Mouse (Mus musculus) embryonic facial prominence, embryonic 12.5 days (tissue): ENCODE measurements around the gene Rnf4. TPM values are rescaled to one million over a fixed set of nuclear protein-coding genes. Genes with fewer than 3 reads are reported as not detected.

ENCODE experiments used
- ATAC-seq: fragments of 200-750 bp; cut with Nextera tagmentation; 2 replicates; pipeline ENCODE4 v1.8.0; 2017; ENCODE audit not compliant: insufficient number of reproducible peaks, insufficient read depth, low FRiP score, low TSS enrichment
- H3K27ac ChIP-seq: fragments of 300-500 bp; sonication (generic); 2 replicates; pipeline ENCODE4 v1.5.1; 2016; ENCODE audit warnings: mild to moderate bottlenecking
- H3K27me3 ChIP-seq: fragments of 300-500 bp; sonication (generic); 2 replicates; pipeline ENCODE4 v1.6.1; 2016; ENCODE audit warnings: mild to moderate bottlenecking, moderate library complexity
- H3K36me3 ChIP-seq: fragments of 300-500 bp; sonication (generic); 2 replicates; pipeline ENCODE4 v1.6.1; 2016; ENCODE audit warnings: mild to moderate bottlenecking
- H3K4me1 ChIP-seq: fragments of 300-500 bp; sonication (generic); 2 replicates; pipeline ENCODE4 v1.6.1; 2016
- H3K4me2 ChIP-seq: fragments of 300-500 bp; sonication (generic); replicated peaks from 2 replicates; pipeline ENCODE4 v1.6.1; 2016; ENCODE audit warnings: mild to moderate bottlenecking, moderate library complexity
- H3K4me3 ChIP-seq: fragments of 300-500 bp; sonication (generic); 2 replicates; pipeline ENCODE4 v1.5.1; 2016; ENCODE audit warnings: mild to moderate bottlenecking
- H3K9ac ChIP-seq: fragments of 300-500 bp; sonication (generic); 2 replicates; pipeline ENCODE4 v1.6.1; 2016; ENCODE audit warnings: mild to moderate bottlenecking, moderate library complexity
- H3K9me3 ChIP-seq: fragments of 300-500 bp; sonication (generic); 2 replicates; pipeline ENCODE4 v1.6.1; 2016; ENCODE audit warnings: mild to moderate bottlenecking, moderate library complexity
- WGBS: fragments of 180-500 bp; shearing (Covaris S2); methylation state at CpG from one replicate; pipeline ENCODE4 v1.1.7; 2016; 5-methylcytosine and 5-hydroxymethylcytosine counted together
- polyA plus RNA-seq: library from polyadenylated mRNA; unstranded; fragments of >200 nt; fragmentation: Nextera tagmentation; extraction: Ambion mirVana; gene quantifications from 2 replicates; pipeline ENCODE4 v1.2.1, GENCODE M21; 2016

The Rnf4 gene
- 170 and 179 TPM in 2 replicates for polyA plus RNA-seq

DNA sequence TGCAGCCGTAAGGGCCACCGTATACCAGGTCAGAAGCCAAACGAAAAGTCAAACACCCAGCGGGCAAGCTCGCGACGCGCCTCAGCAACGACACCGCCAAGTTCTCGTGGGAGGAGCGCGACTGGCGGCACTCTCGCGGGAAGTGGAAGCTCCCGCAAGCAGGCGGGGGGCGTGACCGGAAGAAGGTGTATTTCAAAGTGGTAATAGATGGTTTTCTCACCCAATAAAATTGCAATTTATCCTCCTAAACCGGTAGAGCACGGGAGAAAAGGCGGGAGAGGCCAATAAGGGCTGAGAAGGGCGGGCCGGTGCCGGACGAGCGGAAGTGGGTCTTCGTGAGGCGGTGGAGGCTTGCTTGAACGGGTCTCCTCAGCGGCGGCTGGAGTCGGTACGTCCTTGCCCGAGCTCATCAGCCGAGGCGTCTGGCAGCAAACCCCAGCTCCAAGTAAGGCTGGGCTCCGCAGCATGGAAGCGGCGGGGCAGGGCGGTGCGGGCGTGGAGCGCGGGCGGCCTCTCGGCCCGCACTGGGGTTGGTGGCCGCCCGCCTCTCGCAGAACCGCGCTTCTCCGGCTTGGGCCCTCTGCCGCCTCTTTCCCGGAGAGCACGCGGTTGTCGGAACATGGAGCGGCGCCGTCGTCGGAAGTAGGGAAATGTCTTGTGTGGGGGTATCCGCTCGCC lies at the start of gene Rnf4:
Gene Rnf4, plus strand, starts transcription at position 193 of the 678 bp plus-strand sequence.
- H3K27ac ChIP-seq = peak within 1 kb of the TSS; percentile 96
- H3K27me3 ChIP-seq = no peaks in the 10 kb centered on the region
- no peaks in the 10 kb centered on the region for H3K9me3 ChIP-seq
- peaks cover 13% of the 10 kb centered on the region for H3K4me1 ChIP-seq
- H3K4me3 ChIP-seq = peak within 1 kb of the TSS; percentile 99
- no peaks in the 10 kb centered on the region for H3K36me3 ChIP-seq
- peak within 1 kb of the TSS; percentile 99 for H3K9ac ChIP-seq
- ATAC-seq = peak; percentile 96
- under 1% methylated on average over 66 of the region's 67 CpGs for WGBS
- peak within 1 kb of the TSS; percentile 80 for H3K4me2 ChIP-seq

- Histone ChIP-seq H3K27me3 (peaks cover 69% of the 10 kb centered on the region), H3K27ac (no peak overlapping the region), H3K4me2 (peak overlapping the region; percentile 97; the same call in 1 of the 2 replicates), H3K4me1 (peaks cover 19% of the 10 kb centered on the region), H3K9me3 (no peaks in the 10 kb centered on the region), H3K4me3 (peak overlapping the region; percentile 70; the same call in 1 of the 2 replicates), H3K36me3 (no peaks in the 10 kb centered on the region), H3K9ac (no peak overlapping the region)
- WGBS = 4% methylated on average over 11 of the region's 11 CpGs
- ATAC-seq = no peak
Measured at GRCm38 (mm10) chr5:34286516-34286915, 49.6 kb upstream of the Rnf4 start.

DNA sequence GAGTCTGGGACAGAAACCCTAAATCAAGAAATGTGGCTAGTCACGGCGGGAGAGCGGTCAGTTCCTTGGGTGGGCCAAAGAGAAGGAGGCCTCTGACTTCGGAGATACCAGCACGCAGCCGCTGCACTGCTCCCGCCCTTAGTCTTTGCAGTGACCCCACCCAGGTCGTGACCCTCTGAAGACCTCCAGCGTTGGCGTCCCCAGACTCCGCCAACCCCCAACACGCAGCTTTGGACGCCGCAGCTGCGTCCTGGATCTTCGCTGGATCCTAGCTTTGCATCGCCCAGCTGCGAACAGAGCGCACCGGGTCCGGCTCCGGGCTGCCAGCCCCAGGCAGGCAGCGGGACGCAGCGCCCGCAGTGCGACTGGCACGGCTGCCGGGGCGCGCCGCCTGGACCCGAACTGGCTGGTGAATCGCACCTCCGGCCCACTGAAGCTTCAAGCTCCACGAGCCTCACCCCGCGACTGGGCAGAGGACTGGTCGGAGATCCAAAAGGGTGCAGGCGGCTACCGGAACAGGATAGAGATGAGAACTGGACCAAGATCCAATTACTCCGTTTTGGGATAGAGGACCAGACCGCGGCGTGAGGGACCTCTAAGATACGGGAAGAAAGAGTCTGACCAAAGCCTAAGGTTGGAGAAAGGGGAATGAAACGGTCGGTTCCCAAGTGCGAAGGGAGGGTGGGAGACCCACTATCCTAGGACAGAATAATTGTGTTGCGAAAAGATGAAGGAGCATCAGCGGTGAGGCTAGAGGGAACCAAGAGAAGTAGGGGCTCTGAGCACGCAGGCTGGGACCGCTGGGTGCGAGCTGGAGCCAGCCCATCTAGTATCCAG lies 48.9 kb upstream of the Rnf4 start:
- Histone ChIP-seq H3K4me3 (peak overlapping the region; percentile 70), H3K27ac (no peak overlapping the region), H3K36me3 (no peaks in the 10 kb centered on the region), H3K4me2 (peak overlapping the region; percentile 97), H3K27me3 (peaks cover 69% of the 10 kb centered on the region), H3K4me1 (peaks cover 19% of the 10 kb centered on the region), H3K9me3 (no peaks in the 10 kb centered on the region), H3K9ac (peak overlapping the region; percentile 60; the same call in 1 of the 2 replicates)
- ATAC-seq = no peak
- 1% methylated on average over 54 of the region's 54 CpGs for WGBS

DNA sequence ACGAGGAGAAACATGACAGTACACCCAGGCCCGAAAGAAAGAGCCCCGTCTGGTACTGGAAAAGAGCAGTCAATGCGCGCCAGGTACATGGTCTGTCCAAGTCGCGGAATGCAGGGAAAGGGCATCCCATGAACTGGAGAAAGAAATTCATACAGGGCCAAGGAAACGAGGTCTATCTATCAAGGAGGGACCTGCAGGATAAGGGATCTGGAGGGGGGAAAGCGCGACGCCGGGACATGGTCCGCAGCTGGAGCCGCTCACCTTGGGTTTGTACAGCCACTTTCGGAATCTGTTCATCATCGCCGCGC lies 48.3 kb upstream of the Rnf4 start:
- no peak overlapping the region for H3K27ac ChIP-seq
- H3K9ac ChIP-seq = peak overlapping the region; percentile 60
- peak overlapping the region; percentile 97 for H3K4me2 ChIP-seq
- H3K4me3 ChIP-seq = peak overlapping the region; percentile 70
- H3K9me3 ChIP-seq = no peaks in the 10 kb centered on the region
- no peaks in the 10 kb centered on the region for H3K36me3 ChIP-seq
- peaks cover 69% of the 10 kb centered on the region for H3K27me3 ChIP-seq
- no peak; the same call in 1 of the 2 replicates for ATAC-seq
- 1% methylated on average over 18 of the region's 18 CpGs for WGBS
- H3K4me1 ChIP-seq = peaks cover 19% of the 10 kb centered on the region

- under 1% methylated on average over 79 of the region's 83 CpGs for WGBS
- Histone ChIP-seq H3K27ac (no peak within 1 kb of the TSS), H3K27me3 (peaks cover 67% of the 10 kb centered on the region)
Measured at GRCm38 (mm10) chr5:34288154-34288716, 47.9 kb upstream of the Rnf4 start, which contains the start of the genes Zfyve28 and Cfap99. TSS of gene Zfyve28 (minus strand) at chr5:34288449. TSS of gene Cfap99 (plus strand) at chr5:34288600.

GRCm38 (mm10) chr5:34289286-34289685 lies 46.8 kb upstream of the Rnf4 start:
- Histone ChIP-seq H3K4me3 (no peak overlapping the region), H3K4me2 (no peak overlapping the region), H3K36me3 (no peaks in the 10 kb centered on the region), H3K27ac (no peak overlapping the region), H3K4me1 (peaks cover 19% of the 10 kb centered on the region), H3K27me3 (peaks cover 65% of the 10 kb centered on the region), H3K9me3 (no peaks in the 10 kb centered on the region), H3K9ac (no peak overlapping the region)
- WGBS = 54% methylated on average over 2 of the region's 2 CpGs
- ATAC-seq = no peak

More at GRCm38 (mm10) chr5:34288154-34288716, 47.9 kb upstream of the Rnf4 start, which contains the start of the genes Zfyve28 and Cfap99:
- peak within 1 kb of the TSS; percentile 60 for H3K9ac ChIP-seq
- H3K4me3 ChIP-seq = peak within 1 kb of the TSS; percentile 70
- peaks cover 19% of the 10 kb centered on the region for H3K4me1 ChIP-seq
- peak; percentile 96 for ATAC-seq
- H3K9me3 ChIP-seq = no peaks in the 10 kb centered on the region
- no peaks in the 10 kb centered on the region for H3K36me3 ChIP-seq
- peak within 1 kb of the TSS; percentile 97 for H3K4me2 ChIP-seq

- ATAC-seq = no peak
- Histone ChIP-seq H3K4me3 (no peak overlapping the region), H3K36me3 (no peaks in the 10 kb centered on the region), H3K4me1 (0 out of 2 replicates have a peak, but pooled peaks cover 3% of the 10 kb centered on the region), H3K9ac (no peak overlapping the region), H3K4me2 (no peak overlapping the region), H3K27ac (no peak overlapping the region), H3K9me3 (no peaks in the 10 kb centered on the region), H3K27me3 (peaks cover 26% of the 10 kb centered on the region)
- 77% methylated on average over 6 of the region's 6 CpGs for WGBS
Measured at GRCm38 (mm10) chr5:34293363-34293762, 42.7 kb upstream of the Rnf4 start.

DNA sequence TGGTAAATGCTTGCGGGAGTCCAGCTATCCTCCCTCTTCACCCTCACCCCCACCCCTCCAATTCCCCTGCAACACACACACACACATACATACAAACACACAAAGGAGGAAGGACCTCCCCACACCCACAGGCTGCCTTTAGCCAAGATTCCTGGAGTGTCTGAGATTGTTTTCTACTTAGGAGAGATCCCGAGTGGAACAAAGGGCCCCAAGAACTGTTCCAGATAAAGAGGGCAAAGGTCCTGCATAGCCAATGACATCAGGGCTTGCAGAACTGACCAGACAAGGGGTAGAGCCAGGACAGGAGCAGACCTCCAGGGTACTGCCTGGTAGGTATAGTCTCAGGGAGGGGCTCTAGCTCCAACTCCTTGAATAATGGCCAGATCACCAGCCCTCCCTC lies 41.4 kb upstream of the Rnf4 start:
- no peak overlapping the region for H3K9ac ChIP-seq
- no peaks in the 10 kb centered on the region for H3K36me3 ChIP-seq
- H3K9me3 ChIP-seq = no peaks in the 10 kb centered on the region
- H3K27me3 ChIP-seq = peaks cover 13% of the 10 kb centered on the region
- no peak overlapping the region for H3K4me3 ChIP-seq
- WGBS = 48% methylated on average over 2 of the region's 2 CpGs
- H3K27ac ChIP-seq = no peak overlapping the region
- H3K4me1 ChIP-seq = no peaks in the 10 kb centered on the region
- no peak for ATAC-seq
- no peak overlapping the region for H3K4me2 ChIP-seq

DNA sequence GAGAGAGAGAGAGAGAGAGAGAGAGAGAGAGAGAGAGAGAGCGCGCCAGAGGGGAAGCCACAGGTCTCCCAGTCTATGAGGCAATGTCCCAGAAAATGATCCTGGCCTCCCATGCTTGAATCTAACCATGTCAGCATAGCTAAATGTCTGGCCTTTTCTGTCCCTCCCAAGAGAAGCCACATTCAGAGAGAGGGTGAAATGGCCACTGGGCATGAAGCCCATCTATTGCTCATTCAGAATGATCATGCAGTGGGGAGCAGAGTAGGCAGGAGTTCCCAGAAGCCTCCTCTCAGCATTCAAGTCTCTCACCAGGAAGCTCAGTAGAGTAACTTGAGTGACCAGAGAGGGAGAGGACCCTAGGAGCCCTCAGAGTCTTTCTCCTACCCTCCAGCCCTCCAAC lies 40.9 kb upstream of the Rnf4 start:
- Histone ChIP-seq H3K4me2 (no peak overlapping the region), H3K4me1 (no peaks in the 10 kb centered on the region), H3K27ac (no peak overlapping the region), H3K36me3 (no peaks in the 10 kb centered on the region), H3K27me3 (peaks cover 8% of the 10 kb centered on the region; the same call in 1 of the 2 replicates), H3K9ac (no peak overlapping the region), H3K9me3 (no peaks in the 10 kb centered on the region), H3K4me3 (no peak overlapping the region)
- WGBS = 100% methylated on average over 2 of the region's 2 CpGs
- ATAC-seq = no peak

GRCm38 (mm10) chr5:34298061-34298460 lies 38.0 kb upstream of the Rnf4 start:
- H3K9ac ChIP-seq = no peak overlapping the region
- no peaks in the 10 kb centered on the region for H3K4me1 ChIP-seq
- H3K4me2 ChIP-seq = no peak overlapping the region
- H3K9me3 ChIP-seq = no peaks in the 10 kb centered on the region
- H3K4me3 ChIP-seq = no peak overlapping the region
- no peaks in the 10 kb centered on the region for H3K36me3 ChIP-seq
- ATAC-seq = no peak
- H3K27ac ChIP-seq = no peak overlapping the region
- no peaks in the 10 kb centered on the region for H3K27me3 ChIP-seq
- WGBS = 48% methylated on average over 4 of the region's 4 CpGs

DNA sequence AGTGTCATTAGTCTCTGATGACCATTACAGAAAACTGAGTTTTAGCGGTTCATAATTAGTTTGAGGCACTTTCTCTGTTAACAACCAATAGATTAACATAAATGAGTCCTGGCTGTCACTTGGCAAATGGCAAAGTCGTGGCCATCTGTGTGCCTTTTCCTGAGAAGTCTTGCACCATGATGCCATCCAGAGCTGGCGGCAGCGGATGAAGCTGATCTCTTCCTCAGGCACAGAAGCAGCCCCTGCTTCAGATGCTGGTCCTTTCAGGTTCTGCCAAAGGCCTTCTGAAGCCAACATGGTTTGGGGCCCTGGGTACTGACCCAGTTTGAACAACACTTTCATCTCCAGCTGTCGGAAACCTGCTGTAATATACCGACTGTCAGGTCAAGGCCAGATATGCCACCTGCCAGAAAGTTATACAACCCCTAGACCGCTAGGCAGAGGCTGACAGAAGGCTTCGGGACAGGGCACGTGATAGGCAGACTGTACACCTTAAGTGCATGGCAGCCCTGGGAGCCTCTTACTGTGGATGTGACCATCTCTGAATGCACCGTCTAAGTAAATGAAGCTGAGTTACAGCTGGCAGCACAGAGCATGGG lies 37.1 kb upstream of the Rnf4 start:
- Histone ChIP-seq H3K27ac (no peak overlapping the region), H3K9me3 (no peaks in the 10 kb centered on the region), H3K4me1 (no peaks in the 10 kb centered on the region), H3K4me2 (no peak overlapping the region), H3K9ac (no peak overlapping the region), H3K27me3 (no peaks in the 10 kb centered on the region), H3K36me3 (no peaks in the 10 kb centered on the region), H3K4me3 (no peak overlapping the region)
- no peak for ATAC-seq
- 82% methylated on average over 10 of the region's 10 CpGs for WGBS
